Mouse (Mus musculus) Muller cell, postnatal 12 days (primary cell): Measurements from ENCODE around the gene Erc2.
"Not testable (repeated sequence)": the region's sequence is repeated elsewhere in the genome, so short reads cannot be mapped to it uniquely, and the experiment has no call there.

Experiments used
- DNase-seq: peaks from one replicate; pipeline ENCODE4 v3.0.0-alpha.2; 2015; ENCODE audit errors: inconsistent ontology term

Erc2 gene

DNA sequence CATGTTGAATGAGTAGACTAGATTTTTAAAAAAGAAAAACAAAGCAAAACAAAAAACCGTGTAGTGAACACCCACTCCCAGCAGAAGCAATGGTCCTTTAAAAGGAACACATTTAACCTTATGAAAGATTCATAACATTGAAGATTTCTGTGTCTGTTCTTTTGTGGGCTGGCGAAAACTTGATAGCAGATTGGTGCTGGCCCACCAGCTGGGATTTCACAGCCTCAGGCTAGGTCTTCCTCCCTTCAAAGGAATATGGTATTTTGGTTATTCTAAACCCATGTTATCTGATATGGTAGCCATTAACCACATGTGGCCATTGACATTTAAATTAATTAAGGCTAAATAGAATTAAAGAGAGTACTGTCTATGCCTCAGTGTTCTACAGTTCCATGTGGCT is 205.9 kb downstream of the Erc2 start:
- peak; percentile 28 for DNase-seq

DNA sequence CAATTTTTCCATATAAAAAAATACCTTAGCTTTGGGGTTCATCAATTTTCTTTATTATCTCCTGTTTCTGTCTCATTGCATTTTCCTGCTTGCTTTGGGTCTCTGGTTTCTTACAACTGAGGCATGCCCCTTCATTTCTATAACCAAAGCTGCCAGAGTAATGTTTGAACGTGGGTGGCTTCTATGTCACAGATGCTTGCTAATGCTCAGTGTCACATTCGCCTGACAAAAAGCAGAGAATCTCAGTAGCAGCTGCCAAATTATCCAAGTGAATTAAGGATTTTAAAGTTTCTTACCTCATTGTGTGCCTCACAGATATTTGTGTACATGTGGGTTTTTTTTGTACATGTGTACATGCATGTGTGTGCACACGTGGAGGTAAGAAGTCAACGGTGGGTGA is 210.0 kb downstream of the Erc2 start:
- DNase-seq: no peak

DNA sequence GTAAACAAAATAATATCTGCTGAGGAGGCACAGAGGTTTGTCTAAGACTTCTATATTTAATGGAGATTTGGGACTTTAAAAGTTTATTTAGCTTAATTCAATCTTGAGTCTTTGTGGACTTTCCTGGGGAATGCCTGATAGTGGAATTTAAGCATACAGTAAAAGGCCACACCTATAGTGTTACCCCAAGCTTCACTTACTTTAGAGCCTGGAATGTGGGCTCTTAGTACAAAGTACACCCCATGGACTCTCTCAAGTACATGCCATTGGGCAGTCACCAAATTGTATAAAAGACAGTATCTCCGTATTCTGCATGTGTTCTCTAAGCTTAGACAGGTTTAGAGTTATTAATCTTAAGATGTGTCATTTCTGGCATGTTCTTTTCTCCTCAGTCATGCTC is 213.1 kb downstream of the Erc2 start:
- DNase-seq: no peak

DNA sequence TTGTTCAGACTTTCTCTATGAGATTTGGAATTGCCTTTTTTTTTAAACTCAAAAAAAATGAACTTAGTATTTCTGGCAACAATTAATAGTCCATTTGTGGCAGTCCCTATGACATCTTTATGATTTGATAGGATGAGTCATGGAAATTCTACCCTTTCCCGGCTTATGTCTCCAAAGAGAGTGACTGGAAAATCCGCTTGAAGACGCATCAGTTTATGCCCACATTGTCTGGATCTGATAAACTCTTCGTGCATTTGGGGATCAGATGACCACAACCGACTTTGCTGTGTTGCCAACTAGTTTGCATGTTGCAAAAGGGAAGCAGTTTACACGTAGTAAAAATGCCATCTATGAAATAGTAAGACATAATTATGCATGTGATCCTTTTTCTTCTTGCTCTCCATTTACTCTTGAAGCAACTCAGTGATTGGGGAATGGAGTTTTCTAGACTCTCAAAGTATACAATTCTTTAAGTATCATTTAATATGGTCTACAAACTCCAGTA is 215.4 kb downstream of the Erc2 start:
- DNase-seq: no peak

DNA sequence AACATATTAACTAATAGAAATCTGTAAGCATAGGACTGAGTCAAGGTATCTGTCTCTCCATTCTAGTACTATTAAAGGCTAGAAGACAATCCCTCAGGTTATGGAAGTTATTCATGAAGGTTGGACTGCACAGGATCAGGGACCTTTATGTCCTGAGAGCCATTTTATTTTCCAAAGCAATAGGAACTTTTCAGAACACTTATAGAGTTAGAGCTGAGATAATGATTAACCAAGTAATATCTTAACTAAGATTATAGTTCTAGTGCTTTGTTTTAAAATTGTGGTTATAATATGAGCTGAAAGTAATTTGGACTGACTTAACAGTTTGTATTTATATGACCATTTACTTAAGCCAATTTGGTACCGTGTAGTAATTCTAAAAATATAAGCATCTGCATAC is 217.9 kb downstream of the Erc2 start:
- no peak for DNase-seq

DNA sequence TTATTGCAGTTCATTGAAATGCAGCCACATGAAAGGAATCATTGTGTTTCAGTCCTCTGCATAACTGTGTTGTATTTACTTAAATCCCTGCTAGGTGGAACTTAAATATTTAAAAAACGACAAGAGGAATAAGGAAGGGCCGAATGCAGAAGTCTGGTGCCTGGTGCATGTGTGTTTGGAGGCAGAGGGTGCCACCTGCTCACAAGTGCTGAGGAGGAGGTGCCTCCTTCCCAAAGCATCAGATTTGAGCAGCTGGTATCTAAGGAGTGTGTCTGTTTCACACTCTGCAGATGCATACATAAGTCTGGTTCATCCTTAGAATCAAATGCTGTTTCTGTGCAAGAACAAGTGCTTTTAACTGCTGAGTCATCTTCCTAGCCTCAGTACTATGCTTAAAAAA is 224.6 kb downstream of the Erc2 start:
- no peak for DNase-seq

DNA sequence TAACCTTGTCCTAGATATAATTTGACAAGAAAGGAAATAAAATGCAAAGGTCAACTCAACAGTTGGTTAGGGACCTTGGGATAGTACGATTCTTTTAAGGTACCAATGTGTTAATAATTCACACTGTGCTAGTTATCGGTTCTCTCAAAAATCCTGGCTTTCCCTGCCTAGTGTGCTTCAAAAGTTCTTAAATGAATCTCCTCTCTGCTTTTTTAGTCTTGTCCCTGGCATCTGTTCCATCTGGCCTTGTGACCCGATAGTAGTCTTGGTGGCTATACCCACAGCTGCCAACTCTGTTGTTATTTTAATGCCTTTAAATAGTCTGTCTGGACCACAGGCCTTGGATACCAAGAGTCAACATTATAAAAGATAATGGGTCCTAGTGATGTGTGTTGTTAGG is 225.1 kb downstream of the Erc2 start:
- DNase-seq: no peak

DNA sequence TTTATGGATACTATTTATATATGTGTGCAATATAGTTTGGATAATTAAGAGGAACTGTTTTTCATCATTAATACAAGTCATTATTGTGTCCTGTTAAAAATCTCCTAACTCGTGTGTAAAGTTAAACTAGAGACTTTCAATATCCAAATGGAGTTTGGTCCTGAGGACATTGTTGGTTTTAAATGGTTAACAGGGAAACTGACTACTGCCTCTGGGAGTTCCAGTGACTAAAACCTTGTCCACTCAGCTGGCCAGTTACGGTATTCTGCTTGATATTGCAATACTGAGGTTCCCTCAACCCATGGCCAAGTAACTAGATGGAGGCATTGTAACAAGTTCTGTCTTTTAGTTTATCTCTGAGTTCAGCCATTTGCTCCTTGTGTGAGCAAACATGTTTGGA is 229.0 kb downstream of the Erc2 start:
- no peak for DNase-seq

DNA sequence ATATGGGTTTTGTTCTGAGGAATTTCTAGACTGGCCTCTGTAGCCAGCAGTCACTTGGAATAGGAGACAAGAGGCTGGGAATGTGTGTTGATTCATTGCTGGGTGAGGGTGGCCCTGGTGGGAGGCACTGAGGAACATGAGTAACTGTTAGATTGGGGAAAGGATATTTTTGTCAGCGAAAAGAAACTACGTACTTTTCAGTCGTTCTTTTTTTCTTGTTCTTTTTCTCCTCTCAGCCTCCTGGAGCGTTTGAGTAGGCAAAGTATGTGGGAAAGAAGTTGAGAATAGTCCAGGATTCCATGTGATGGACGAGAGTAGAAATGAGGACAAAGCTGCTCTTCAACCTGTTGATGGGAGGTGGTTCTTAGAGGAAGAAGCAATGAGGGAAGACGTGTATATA is 230.4 kb downstream of the Erc2 start:
- DNase-seq: no peak

DNA sequence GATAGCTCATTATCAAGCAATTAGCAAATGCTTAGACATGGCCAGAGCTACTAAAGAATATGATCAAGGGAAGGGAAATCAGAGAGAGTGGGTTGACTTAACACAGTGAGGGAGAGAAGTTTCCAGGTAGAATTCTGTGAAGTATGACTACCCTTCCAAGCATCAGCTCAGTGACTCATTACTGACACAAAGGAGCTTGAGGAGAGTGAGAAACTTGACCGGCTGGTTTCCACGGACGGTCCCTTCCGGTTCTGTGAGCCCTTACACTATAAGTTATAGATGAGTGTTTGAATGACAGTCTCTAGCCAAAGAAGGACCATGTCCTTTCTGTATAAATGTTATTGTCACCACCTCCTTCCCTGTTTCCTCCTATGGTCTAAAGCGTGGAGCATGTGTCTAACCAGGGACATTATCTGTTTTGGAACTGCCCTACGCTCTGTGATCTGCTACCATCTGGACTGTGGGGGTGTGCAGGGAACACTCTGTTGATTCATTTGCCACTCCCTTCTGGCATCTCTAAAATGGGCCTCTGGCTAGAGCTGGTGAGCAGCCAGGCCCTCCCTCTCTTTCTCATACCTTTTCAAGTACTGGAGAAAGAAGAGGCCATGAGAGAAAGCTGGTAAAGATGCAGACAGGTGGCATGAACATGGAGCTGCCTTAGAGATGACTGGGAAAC is 238.3 kb downstream of the Erc2 start:
- no peak for DNase-seq

DNA sequence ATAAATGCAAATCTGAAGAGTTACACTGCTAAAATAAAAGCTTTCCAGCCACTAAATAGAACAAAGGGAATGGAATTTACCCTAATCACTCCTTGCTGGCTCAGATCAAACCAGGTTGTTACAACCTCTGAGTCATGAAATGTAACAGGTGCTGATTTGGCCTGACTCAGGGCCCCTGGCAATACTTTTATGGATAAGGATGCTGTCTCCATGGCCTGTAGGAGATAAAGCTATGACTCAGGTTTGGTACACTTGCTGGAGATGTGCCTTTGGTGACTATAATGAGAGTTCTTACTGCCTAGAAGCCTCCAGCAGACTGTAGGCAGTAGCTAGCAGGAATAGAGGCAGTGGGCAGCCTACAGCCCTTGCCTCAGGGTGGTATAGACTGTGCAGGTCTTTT is 240.1 kb downstream of the Erc2 start:
- no peak for DNase-seq

DNA sequence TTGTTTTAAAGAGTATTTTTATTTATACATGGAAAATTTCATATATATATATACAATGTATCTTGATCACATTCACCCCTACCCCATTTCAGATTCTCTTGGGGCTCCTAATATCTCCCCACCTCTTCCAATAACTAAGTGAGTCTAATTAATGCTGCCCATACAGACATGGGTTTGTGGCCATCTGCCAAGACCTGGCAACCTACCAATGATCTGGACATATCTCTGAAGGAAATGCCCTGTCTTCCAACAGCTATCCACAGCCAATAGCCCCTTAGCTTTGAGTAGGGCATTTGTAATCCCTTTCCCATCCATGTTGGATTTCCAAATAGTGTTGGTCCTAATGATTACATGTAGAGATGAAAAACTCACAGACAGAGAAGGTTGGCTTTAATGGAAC is 245.2 kb downstream of the Erc2 start:
- DNase-seq: no peak

DNA sequence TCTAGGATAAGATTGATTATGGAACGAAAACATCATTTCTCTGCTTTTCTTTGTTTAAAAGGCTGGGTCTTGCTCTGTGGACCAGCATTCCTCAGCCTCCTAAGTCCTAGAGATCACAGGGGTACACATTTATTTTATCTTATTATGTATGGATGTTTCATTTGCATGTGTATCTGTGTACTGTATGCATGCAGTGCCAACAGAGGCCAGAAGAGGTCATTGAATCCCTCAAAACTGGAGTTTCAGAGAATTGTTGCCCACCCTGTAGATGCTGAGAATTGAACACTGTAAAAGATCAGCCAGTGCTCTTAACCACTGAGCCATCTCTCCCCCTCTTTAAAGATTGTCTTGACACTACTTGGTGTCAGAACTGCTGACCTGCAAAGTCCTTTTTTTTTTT is 251.4 kb downstream of the Erc2 start:
- DNase-seq: no peak

DNA sequence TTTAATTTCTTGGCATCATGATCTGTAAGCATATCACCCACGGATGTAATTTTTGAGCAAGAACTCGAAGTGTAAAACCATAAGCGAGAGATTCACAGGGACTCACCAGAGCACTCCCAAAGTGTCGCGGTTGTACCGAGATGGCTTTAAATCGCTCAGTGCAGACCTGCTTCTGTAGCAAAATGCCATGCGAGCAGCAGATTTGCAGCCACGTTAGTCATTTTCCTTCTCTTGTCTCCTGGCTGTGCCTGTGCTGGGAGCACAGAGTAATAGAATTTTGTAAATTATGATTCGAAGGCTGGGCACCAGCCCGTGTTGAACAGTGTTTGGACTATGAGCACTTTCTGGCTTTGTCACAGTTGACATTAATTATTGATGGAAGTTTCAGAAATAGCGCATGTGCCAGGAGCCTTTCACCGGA is 253.8 kb downstream of the Erc2 start:
- no peak for DNase-seq

DNA sequence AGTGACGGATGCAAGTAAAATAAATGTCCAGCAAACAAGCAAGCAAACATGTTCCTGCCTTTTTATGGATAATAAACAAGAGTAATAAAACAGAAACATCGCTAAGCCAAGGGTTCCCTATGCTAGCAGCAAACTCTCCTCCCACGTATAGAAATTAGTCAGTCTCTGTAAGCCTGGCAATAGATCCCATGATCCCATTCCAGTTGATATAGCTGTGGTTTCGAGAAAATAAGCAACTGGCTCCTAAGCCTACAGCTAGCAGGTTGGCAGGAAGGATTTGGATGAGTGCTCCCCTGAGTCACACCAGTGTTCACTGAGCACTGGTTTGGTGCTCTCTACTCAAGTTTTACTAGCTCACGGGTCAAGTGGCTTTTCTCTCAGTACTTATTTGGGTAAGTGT is 259.7 kb downstream of the Erc2 start:
- DNase-seq: no peak

DNA sequence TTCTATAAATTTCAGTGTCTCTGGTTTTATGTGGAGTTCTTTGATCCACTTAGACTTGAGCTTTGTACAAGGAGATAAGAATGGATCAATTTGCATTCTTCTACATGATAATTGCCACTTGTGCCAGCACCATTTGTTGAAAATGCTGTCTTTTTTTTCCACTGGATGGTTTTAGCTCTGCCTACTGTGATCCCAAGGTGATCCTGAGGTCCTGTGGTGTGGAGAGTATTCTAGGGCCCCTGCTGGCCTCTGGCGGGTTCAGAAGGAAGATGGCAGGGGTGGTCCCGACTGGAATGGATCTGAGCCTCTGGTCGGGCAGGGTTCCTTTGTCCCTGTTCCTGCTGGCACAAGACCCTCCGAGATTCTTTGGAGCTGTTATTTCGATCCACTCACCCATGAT is 264.1 kb downstream of the Erc2 start:
- not testable (repeated sequence) for DNase-seq

DNA sequence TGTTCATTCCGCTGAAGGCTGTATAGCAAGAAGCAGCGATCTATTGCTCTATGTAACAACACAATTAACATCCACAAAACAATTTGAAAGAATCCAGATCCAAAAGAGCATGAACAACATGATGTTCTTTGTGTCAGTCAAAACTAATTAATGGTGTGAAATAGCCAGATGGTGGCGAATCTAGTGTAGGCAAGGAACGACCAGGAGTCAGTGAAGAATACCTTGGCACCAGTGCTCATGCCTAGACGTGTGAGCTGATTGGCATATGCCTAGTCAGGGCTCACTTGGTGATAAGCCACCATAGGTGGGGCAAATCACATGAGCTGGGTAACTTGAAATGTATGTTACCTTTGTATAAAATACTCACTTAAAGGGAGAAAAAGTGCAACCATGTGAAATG is 265.3 kb downstream of the Erc2 start:
- DNase-seq: no peak

DNA sequence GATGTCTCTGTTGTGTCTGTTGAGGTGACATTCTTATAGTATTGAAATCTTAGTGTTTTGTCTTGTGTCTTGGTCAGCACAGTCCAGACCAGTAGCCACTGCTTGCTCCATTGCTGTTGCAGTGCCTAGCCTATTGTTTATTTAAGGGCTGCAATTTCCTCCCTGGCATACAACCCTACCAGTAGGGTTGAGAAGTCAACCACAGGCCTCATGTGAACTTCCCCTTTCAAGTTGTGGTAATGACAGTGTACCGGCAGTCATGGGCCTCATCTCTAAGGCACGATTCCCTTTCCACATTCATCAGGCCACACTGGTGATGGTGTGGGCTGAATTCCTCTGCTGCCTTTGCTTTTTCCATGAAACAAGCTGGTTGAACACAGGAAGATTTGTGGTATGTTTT is 267.4 kb downstream of the Erc2 start:
- DNase-seq: no peak

DNA sequence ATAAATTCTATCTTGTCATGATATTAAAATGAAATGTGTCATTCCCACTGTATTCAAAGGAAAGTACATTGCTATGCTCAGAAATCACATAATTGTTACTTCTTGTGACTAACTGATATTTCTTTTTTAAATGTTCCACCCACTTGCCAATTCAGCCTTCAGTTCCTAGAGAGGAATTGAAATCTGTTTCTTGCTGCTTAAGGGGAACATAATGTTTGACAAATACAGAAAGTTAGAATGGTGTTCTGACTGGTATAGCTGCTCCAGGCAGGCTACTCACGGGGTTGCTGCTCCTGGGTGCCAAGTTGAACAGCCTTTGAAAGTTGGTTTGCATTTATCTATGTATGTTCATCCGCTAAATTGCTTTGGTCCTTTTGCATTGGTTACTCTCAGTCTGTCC is 270.2 kb downstream of the Erc2 start:
- DNase-seq: no peak

DNA sequence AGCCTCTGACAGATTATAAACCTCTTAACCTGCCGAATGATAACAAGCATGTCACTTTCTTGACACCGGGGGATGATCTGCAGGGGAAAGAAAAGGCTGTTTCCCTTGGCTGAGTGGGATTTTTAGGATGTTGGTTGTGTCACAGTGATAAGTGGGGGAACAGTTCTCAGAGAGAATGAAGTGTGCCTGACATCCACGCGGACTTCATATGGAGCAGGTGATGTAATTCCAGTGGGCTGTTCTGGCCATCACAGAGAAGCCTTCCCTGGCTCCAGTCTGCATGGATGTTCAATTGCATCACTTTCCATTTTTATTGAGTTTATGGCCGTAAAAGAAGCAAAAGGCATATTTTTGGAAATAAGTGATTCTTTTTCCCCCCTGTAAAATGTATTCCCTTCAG is 279.5 kb downstream of the Erc2 start:
- DNase-seq: no peak

DNA sequence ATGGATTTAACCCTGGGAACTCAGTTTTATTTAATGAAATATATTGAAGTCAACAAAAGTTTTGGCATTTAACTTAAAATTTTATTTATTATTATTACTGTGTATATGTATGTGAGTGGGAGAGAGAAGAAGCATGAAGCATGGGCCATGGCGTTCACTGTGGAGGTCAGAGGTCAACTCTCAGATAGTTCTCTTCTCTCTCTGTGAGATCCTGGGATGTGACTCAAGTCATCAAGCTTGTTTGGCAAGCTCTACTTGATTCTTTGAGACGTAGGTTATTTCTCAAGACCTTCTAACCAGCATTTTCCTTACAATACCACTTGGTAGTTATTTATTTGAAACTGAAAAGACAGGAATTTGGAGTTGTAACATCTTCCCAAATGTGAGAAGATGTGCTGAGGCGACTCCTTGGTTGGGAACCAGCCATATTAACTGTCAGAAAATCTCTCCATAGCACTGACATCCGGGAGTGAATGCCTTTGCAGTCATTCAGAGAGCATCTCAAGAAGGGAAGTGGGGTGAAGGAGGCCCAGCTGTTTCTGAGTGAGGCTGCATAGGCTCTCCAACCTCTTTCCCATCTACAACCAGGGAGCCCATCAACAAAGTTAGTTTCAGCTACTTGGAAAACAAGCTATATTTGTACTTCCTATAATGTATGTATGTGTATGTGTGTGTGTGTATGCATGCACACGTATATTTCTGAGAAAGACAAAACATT is 299.6 kb downstream of the Erc2 start:
- no peak for DNase-seq

DNA sequence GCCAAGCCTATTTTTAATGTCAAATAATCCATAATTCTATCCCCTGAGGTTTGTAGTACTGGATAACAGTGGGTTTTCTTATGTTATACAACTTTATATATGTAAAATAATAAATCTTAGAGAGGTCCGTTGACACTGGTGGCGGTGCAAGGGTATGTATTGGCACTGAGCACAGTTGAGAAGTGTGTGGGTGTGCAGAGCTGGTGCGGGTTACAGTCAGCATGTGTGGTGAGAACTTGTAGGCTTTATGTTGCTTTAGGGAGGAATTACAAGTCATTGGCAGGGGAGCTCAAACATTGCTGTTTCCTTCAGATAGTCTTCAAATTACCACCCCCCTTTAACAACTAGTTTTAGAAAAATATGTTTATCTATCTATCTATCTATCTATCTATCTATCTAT is 305.1 kb downstream of the Erc2 start:
- no peak for DNase-seq

DNA sequence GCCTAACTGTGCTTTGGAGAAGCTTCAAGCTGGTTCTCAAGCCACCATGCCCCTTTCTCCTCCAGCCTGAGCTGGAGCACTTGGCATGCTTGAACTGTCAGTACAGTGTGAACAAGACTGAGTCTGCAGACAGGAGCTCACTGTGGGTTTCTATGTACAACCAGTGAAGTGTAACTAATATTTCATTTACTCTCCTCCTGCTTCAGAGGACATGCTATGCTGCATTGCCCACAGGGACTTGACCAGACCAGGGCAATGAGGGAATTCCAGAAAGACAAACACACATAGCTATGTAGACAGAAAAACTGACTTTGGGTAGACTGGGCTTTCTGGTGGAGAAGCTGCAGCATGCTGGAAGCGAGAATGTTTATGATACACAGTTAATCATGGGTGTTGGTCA is 311.3 kb downstream of the Erc2 start:
- peak; percentile 52 for DNase-seq

DNA sequence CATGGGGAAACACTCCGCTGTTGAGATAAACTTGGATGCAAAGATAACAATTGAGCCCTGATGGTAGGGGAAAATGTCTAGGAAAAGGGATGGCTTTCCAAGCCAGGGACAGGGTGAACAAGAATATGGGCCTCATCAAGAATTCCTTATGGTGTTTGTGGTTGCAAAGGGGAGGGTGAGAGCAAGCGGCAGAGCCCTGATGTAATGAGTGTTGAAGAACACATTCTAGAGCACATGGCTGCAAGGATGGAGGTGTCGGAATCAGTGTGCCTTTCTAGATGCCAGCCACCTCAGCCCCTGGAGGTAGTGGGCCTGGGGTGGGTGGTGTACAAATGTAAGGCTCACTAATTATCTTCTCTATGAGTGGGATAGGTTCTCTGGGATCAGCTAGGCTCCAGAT is 313.5 kb downstream of the Erc2 start:
- DNase-seq: no peak
